Mouse (Mus musculus) adrenal gland, adult 2 months (tissue): ENCODE data around the gene Mfsd4a. TPM values are rescaled to one million over a fixed set of nuclear protein-coding genes. Genes with fewer than 3 reads are reported as not detected.

ENCODE experiments used
- DNase-seq: peaks from one replicate; pipeline ENCODE4 v3.0.0; 2021
- polyA plus RNA-seq: library from polyadenylated mRNA; depleted of rRNA; stranded (reverse); fragments of >200 nt; gene quantifications from 2 replicates; pipeline ENCODE4 v1.2.3, GENCODE M21; 2012
- total RNA-seq, 2 experiments: library from RNA; stranded (reverse); gene quantifications; 2 replicates each; pipeline ENCODE4 v1.2.3; 2021

Mfsd4a gene
- total and polyA plus RNA-seq, 3 experiments = 18.7 to 106 (median 32.0) TPM

- DNase-seq = no peak
These were observed 53.1 kb downstream of the Mfsd4a start for GRCm38 (mm10) chr1:132014800-132015199.

DNA sequence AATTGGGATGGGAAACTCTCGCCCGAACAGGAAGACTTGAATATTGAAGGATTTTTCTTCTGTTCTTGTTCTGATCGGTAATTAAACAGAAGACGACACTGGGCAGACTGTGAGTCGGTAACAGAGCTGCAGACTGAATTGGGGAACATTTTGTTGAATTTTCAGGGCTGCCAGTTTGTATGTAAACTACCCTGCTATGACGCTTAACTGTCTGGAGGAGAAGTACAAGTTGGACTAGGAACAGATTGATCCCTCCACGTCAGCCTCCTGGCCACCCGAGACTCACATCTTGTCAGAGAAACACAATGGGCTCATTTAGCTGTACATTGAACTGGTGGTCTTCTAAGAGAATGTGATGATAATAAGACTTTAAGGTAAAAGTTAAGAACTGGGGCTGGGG lies 55.0 kb downstream of the Mfsd4a start:
- DNase-seq = no peak

DNA sequence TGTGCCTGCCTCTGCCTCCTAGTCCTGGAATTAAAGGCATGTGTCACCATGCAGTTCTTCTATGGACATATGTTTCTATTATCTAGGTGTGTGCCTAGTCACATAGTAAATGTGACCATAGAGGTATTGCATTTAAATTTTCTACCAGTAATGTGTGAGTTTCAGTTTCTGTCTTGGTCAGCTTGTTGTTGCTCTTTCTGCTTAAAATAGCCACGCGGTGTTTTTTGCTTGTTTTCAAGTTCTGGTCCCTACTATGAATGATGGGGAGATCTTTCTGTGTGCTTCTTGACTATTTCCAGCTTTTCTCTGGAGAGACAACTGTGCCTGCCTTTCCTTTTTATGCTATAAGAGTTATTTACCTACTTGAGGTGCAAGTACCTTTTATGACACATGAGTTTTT lies 56.1 kb downstream of the Mfsd4a start:
- no peak for DNase-seq

- DNase-seq = no peak
These were observed 57.0 kb downstream of the Mfsd4a start for GRCm38 (mm10) chr1:132010632-132011501.

DNA sequence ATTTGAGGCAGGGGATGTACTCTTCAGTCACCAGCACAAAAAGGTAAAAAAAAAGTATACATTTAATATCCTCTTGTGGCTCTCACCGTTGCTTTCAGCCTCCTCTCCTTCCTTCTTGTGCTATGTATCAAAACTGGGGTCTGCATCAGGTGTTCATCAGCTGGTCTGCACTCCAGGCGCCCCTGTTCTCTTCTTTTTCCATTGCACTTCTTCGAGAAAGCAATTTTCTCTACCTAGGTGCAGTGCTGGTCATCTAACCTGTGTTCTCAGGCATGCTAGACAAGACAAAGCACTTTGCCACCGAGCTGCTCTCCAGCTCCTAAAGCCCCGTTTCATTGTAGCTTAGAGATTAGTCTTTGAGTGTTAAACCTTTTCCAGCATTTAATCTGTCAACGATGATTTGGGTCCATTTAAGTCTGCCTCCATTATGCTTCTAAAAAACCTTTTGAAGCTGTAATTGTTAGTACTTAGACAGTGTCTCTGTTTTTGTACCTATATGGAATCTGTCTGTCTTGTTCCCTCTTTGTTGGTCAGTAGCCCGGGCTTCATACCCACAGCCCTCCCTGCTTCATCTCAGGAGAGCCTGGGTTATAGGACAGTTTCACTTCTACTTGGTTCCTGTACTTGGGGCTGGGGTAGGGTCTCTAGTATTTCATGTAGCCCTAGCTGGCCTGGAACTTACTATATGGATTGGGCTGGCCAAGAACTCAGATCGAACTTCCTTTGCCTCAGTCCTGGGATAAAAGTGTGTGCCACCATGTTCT lies 58.8 kb downstream of the Mfsd4a start:
- DNase-seq = no peak

GRCm38 (mm10) chr1:132007828-132008827 lies 59.7 kb downstream of the Mfsd4a start:
- peak; percentile 93 for DNase-seq

GRCm38 (mm10) chr1:132007282-132007815 lies 60.5 kb downstream of the Mfsd4a start, which contains the start of gene Elk4:
Gene Elk4 (plus strand): TSS chr1:132007607.
- peak; percentile 95 for DNase-seq

DNA sequence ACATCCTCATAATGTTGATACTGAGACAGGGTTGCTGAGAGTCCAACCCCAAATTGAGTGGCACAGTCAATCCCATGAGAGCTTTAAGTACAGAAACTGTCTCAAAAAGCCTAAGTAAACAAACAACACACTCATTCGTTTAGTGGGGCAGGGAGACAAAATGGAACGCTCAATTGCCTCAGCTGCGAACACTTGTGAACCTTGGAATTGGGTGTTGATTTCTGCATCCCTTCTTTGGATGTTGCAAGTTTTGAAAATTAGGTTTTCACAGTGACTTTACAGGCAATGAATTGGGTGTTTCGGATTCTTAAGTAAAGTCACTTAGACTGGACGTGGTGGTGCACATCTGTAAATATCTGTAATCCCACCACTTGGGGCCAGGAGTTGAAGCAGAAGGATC lies 61.1 kb downstream of the Mfsd4a start:
- DNase-seq = no peak

- DNase-seq = peak; percentile 36
These were observed 61.8 kb downstream of the Mfsd4a start for GRCm38 (mm10) chr1:132006046-132006445.

DNA sequence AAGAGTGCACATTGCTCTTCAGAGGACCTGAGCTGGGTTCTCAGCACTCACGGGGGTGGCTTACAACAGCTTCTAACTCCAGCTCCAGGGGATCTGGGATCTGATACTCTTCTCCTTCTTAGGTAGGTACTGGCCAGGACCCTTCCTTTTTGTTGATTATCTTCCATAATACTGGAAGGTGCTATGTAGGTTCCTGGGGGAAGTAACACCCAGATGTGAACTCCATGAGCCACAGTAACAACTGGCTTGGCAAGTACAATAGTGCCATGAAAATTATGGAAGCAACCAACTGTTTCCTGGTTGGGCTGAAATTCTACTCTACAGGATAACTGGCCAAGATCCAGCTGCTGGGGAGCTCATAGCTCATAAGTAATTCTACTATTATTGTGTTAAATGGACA lies 62.4 kb downstream of the Mfsd4a start:
- no peak for DNase-seq

- no peak for DNase-seq
These were observed 63.2 kb downstream of the Mfsd4a start for GRCm38 (mm10) chr1:132004574-132005180.

DNA sequence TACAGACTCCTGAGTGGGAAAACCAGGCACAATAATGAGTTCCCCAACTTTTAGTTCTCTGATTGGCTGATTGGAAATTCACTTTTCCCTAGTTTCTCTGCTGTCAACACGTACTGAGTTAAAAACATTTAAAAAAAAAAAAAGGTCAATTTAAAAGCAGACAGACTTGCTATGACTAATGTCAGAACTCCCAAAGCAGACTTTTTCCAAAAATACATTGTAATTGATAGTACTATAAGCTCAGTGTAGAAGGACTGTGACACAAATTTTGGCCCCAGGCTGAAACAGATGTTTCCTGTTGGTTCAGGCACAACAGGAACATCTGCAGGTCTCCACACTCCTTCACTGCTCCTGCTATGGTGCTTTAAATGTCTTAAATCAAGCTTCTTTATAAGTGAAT lies 64.0 kb downstream of the Mfsd4a start:
- DNase-seq = no peak

- DNase-seq = no peak
These were observed 64.8 kb downstream of the Mfsd4a start for GRCm38 (mm10) chr1:132003111-132003510.

- no peak for DNase-seq
These were observed 66.0 kb downstream of the Mfsd4a start for GRCm38 (mm10) chr1:132001880-132002330.

- DNase-seq = no peak
These were observed 67.4 kb downstream of the Mfsd4a start for GRCm38 (mm10) chr1:132000506-132000905.

GRCm38 (mm10) chr1:131995062-131995461 lies 72.8 kb downstream of the Mfsd4a start:
- DNase-seq = no peak

- DNase-seq = peak; percentile 90
These were observed 74.5 kb downstream of the Mfsd4a start for GRCm38 (mm10) chr1:131993169-131994040.

GRCm38 (mm10) chr1:131992561-131993001 lies 75.3 kb downstream of the Mfsd4a start:
- DNase-seq = peak; percentile 78

DNA sequence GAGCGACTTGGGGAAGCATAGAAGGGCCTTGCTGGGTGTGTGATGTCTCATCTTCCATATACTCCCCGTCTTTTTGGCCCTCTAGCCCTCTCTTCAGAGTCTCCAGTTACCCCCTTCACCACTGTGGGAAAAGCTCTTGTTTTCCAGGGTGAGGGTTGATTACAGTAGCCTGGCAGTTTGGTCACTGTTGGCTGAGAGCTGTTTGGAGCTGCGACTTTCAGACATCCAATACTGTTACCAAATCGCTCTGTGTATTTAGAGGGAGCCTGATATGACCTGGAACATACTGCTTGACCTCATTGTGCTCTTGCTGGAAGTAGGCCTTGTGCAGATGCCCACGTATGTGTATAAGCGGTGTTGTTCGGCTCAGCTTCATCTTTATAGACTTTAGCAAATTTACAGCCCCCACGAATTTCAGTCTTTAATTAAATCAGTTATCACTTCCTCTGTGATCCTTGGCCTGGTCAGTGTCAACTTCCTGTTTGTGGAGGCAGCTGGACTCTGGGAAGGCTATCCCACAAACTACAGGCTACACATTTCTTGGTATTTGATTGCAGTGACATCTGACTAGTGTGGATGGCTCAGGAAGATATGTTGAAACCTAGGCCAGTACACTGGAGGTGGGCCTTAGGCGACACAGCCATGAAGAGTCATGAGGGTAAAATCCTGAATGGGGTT lies 77.6 kb downstream of the Mfsd4a start:
- no peak for DNase-seq
